Mouse (Mus musculus) limb, embryonic 12.5 days (tissue): ENCODE measurements around the gene Tmem87a. TPM values are rescaled to one million over a fixed set of nuclear protein-coding genes. Genes with fewer than 3 reads are reported as not detected.

Source experiments
- ATAC-seq: fragments of 200-750 bp; cut with Nextera tagmentation; 2 replicates; pipeline ENCODE4 v1.8.0; 2017; ENCODE audit warnings: low read depth, moderate TSS enrichment; ENCODE audit not compliant: insufficient number of reproducible peaks, insufficient read depth, low FRiP score, low TSS enrichment
- H3K27ac ChIP-seq: fragments of 300-500 bp; sonication (generic); 2 replicates; pipeline ENCODE4 v1.5.1; 2016; ENCODE audit warnings: mild to moderate bottlenecking, moderate library complexity
- H3K27me3 ChIP-seq: fragments of 300-500 bp; sonication (generic); 2 replicates; pipeline ENCODE4 v1.6.1; 2016; ENCODE audit warnings: mild to moderate bottlenecking, moderate library complexity
- H3K36me3 ChIP-seq: fragments of 300-500 bp; sonication (generic); 2 replicates; pipeline ENCODE4 v1.6.1; 2016; ENCODE audit warnings: mild to moderate bottlenecking, moderate library complexity
- H3K4me1 ChIP-seq: fragments of 300-500 bp; sonication (generic); replicated peaks from 2 replicates; pipeline ENCODE4 v1.6.1; 2016
- H3K4me2 ChIP-seq: fragments of 300-500 bp; sonication (generic); 2 replicates; pipeline ENCODE4 v1.6.1; 2016; ENCODE audit warnings: mild to moderate bottlenecking, moderate library complexity
- H3K4me3 ChIP-seq: fragments of 300-500 bp; sonication (generic); replicated peaks from 2 replicates; pipeline ENCODE4 v1.5.1; 2016; ENCODE audit warnings: mild to moderate bottlenecking
- H3K9ac ChIP-seq: fragments of 300-500 bp; sonication (generic); replicated peaks from 2 replicates; pipeline ENCODE4 v1.6.1; 2016; ENCODE audit warnings: mild to moderate bottlenecking, moderate library complexity
- H3K9me3 ChIP-seq: fragments of 300-500 bp; sonication (generic); 2 replicates; pipeline ENCODE4 v1.6.1; 2016; ENCODE audit warnings: mild to moderate bottlenecking, moderate library complexity
- WGBS: fragments of 180-500 bp; shearing (Covaris S2); methylation state at CpG from one replicate; pipeline ENCODE4 v1.1.7; 2016; 5-methylcytosine and 5-hydroxymethylcytosine counted together
- polyA plus RNA-seq: library from polyadenylated mRNA; unstranded; fragments of >200 nt; fragmentation: Nextera tagmentation; extraction: Ambion mirVana; gene quantifications from 2 replicates; pipeline ENCODE4 v1.2.1, GENCODE M21; 2016

Gene Tmem87a
- polyA plus RNA-seq, 1 experiment from 2014 or later: 10.4 TPM

- Histone ChIP-seq H3K4me3 (no peak overlapping the region), H3K9ac (no peak overlapping the region), H3K9me3 (no peaks in the 10 kb centered on the region), H3K36me3 (peaks cover 77% of the 10 kb centered on the region), H3K4me2 (no peak overlapping the region), H3K4me1 (no peaks in the 10 kb centered on the region), H3K27me3 (no peaks in the 10 kb centered on the region), H3K27ac (no peak overlapping the region)
- ATAC-seq: no peak
- 87% methylated on average over 3 of the region's 3 CpGs for WGBS
Measured at GRCm38 (mm10) chr2:120366501-120366900, 37.4 kb downstream of the Tmem87a start.

GRCm38 (mm10) chr2:120360425-120360824 is 43.5 kb downstream of the Tmem87a start:
- Histone ChIP-seq H3K4me2 (no peak overlapping the region), H3K27ac (no peak overlapping the region), H3K9ac (no peak overlapping the region), H3K4me3 (no peak overlapping the region), H3K9me3 (no peaks in the 10 kb centered on the region), H3K27me3 (no peaks in the 10 kb centered on the region), H3K36me3 (peaks cover 72% of the 10 kb centered on the region), H3K4me1 (no peaks in the 10 kb centered on the region)
- 81% methylated on average over 1 of the region's 1 CpGs for WGBS
- no peak for ATAC-seq

DNA sequence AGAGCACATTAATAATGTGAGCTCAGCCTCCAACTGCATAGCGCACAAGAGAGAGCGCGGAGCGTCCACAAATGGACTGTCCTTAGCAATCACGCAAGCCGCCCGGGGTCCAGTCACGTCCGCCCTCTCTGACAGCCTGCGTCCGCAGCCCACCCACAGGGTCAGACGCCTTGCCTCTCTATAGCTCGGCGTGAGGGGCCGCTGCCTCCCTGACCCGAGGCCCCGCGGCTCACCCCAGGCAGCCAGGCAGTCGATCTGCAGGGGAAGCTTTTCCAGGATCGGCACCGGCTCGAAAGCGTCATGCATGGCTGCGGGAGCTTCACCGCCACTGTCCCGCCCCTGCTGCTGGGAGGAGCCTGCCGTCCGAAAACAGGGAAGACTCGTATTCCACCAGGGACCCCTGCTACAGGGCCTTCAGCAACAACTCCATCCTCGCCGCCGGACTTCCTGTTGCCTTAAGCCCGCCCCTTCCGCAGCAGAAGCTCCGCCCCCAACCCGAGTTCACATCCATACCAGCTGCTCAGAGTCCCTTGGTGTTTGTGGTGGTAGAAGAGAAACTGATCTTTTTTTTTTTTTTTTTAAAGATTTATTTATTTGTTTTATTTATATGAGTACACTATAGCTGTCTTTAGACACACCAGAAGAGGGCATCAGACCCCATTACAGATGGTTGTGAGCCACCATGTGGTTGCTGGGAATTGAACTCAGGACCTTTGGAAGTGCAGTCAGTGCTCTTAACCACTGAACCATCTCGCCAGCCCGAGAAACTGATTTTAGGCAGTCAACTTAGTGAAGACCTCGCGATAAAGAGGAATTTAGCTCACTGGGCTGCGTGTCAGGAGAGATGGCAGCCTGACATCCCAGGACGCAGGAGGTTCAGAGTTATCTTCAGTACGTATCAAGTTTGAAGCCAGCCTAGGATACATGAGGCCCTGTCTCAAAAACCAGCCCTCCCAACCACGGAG is 50.9 kb downstream of the Tmem87a start, which contains the start of gene Vps39:
Gene Vps39 (minus strand): TSS at position 456 of the 965 bp plus-strand sequence.
- Histone ChIP-seq H3K27me3 (no peaks in the 10 kb centered on the region), H3K9ac (peak within 1 kb of the TSS; percentile 82), H3K4me3 (peak within 1 kb of the TSS; percentile 91), H3K36me3 (peaks cover 51% of the 10 kb centered on the region), H3K27ac (peak within 1 kb of the TSS; percentile 73), H3K4me1 (peaks cover 13% of the 10 kb centered on the region), H3K9me3 (no peaks in the 10 kb centered on the region), H3K4me2 (peak within 1 kb of the TSS; percentile 69)
- 11% methylated on average over 44 of the region's 44 CpGs for WGBS
- ATAC-seq: peak; percentile 96

GRCm38 (mm10) chr2:120351321-120351720 is 52.6 kb downstream of the Tmem87a start:
- H3K4me3 ChIP-seq: no peak overlapping the region
- no peak overlapping the region for H3K27ac ChIP-seq
- H3K4me2 ChIP-seq: no peak overlapping the region
- H3K27me3 ChIP-seq: no peaks in the 10 kb centered on the region
- ATAC-seq: no peak
- peaks cover 50% of the 10 kb centered on the region for H3K36me3 ChIP-seq
- no peaks in the 10 kb centered on the region for H3K9me3 ChIP-seq
- H3K9ac ChIP-seq: no peak overlapping the region
- peaks cover 13% of the 10 kb centered on the region for H3K4me1 ChIP-seq
- WGBS: 87% methylated on average over 5 of the region's 5 CpGs

DNA sequence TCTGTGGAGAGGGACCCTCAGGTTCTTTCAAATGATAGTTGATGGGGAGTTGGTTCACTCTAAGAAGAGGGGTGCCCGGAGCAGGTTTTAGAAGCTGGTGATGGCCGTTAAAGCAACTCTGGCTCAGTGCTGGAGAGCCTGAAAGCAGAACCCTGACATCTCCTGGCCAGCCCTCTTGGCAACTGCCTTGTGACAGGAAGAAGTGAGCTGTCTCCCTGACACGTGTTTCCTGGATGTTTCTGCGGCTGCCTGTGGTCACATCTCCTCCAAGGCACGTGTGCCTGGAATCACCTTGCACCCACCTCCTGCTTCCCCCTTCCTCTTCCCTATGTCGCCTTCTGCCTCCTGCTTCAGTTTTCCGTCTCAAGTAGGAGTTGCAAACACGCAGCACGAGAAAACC is 55.8 kb downstream of the Tmem87a start:
- Histone ChIP-seq H3K9ac (no peak overlapping the region), H3K4me2 (no peak overlapping the region), H3K27me3 (no peaks in the 10 kb centered on the region), H3K9me3 (no peaks in the 10 kb centered on the region), H3K4me1 (peaks cover 13% of the 10 kb centered on the region), H3K36me3 (peaks cover 58% of the 10 kb centered on the region), H3K27ac (no peak overlapping the region), H3K4me3 (no peak overlapping the region)
- no peak for ATAC-seq
- 84% methylated on average over 9 of the region's 9 CpGs for WGBS

- H3K9me3 ChIP-seq: no peaks in the 10 kb centered on the region
- H3K4me3 ChIP-seq: no peak overlapping the region
- peaks cover 92% of the 10 kb centered on the region for H3K36me3 ChIP-seq
- no peak overlapping the region for H3K27ac ChIP-seq
- no peaks in the 10 kb centered on the region for H3K27me3 ChIP-seq
- H3K4me1 ChIP-seq: no peaks in the 10 kb centered on the region
- no peak overlapping the region for H3K4me2 ChIP-seq
- H3K9ac ChIP-seq: no peak overlapping the region
- WGBS: 90% methylated on average over 1 of the region's 1 CpGs
- ATAC-seq: no peak
Measured at GRCm38 (mm10) chr2:120341741-120342140, 62.2 kb downstream of the Tmem87a start.

- H3K27ac ChIP-seq: no peak overlapping the region
- H3K36me3 ChIP-seq: peaks cover 86% of the 10 kb centered on the region
- H3K4me2 ChIP-seq: no peak overlapping the region
- no peaks in the 10 kb centered on the region for H3K9me3 ChIP-seq
- ATAC-seq: no peak
- no peaks in the 10 kb centered on the region for H3K27me3 ChIP-seq
- H3K9ac ChIP-seq: no peak overlapping the region
- WGBS: 82% methylated on average over 2 of the region's 2 CpGs
- no peaks in the 10 kb centered on the region for H3K4me1 ChIP-seq
- H3K4me3 ChIP-seq: no peak overlapping the region
Measured at GRCm38 (mm10) chr2:120337886-120338285, 66.0 kb downstream of the Tmem87a start.

DNA sequence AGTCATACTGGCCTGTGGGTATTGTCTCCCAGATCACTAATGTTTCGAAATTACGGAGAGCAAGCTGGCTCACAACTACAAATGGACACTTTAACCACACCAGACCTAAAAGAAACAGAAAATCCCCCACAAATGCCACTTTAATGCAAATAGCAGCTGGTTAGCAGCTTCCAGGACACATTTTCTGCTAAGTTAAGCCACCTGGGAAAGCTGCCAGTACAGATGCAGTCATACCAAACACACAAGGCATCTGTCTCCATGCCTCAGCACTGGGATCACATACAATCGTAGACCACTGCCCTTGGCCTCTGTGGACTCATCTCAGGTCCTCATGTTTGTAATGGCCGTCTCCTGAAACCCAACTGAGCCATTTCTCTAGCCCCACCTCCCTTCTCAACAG is 72.3 kb downstream of the Tmem87a start:
- no peak for ATAC-seq
- H3K9me3 ChIP-seq: no peaks in the 10 kb centered on the region
- no peak overlapping the region for H3K4me3 ChIP-seq
- no peak overlapping the region for H3K4me2 ChIP-seq
- no peaks in the 10 kb centered on the region for H3K27me3 ChIP-seq
- 84% methylated on average over 4 of the region's 4 CpGs for WGBS
- H3K4me1 ChIP-seq: no peaks in the 10 kb centered on the region
- H3K36me3 ChIP-seq: peaks cover 85% of the 10 kb centered on the region
- H3K27ac ChIP-seq: no peak overlapping the region
- H3K9ac ChIP-seq: no peak overlapping the region

- H3K27ac ChIP-seq: no peak overlapping the region
- H3K9ac ChIP-seq: no peak overlapping the region
- H3K4me1 ChIP-seq: no peaks in the 10 kb centered on the region
- peaks cover 42% of the 10 kb centered on the region for H3K36me3 ChIP-seq
- no peaks in the 10 kb centered on the region for H3K27me3 ChIP-seq
- no peak for ATAC-seq
- H3K9me3 ChIP-seq: no peaks in the 10 kb centered on the region
- no peak overlapping the region for H3K4me3 ChIP-seq
- H3K4me2 ChIP-seq: no peak overlapping the region
- 62% methylated on average over 4 of the region's 4 CpGs for WGBS
Measured at GRCm38 (mm10) chr2:120315077-120315476, 88.8 kb downstream of the Tmem87a start.

- WGBS: 71% methylated on average over 4 of the region's 4 CpGs
- no peak for ATAC-seq
- peaks cover 39% of the 10 kb centered on the region for H3K36me3 ChIP-seq
- no peak overlapping the region for H3K9ac ChIP-seq
- H3K9me3 ChIP-seq: no peaks in the 10 kb centered on the region
- H3K4me1 ChIP-seq: no peaks in the 10 kb centered on the region
- no peak overlapping the region for H3K4me3 ChIP-seq
- H3K4me2 ChIP-seq: no peak overlapping the region
- no peak overlapping the region for H3K27ac ChIP-seq
- H3K27me3 ChIP-seq: no peaks in the 10 kb centered on the region
Measured at GRCm38 (mm10) chr2:120314487-120314886, 89.4 kb downstream of the Tmem87a start.

- Histone ChIP-seq H3K36me3 (peaks cover 34% of the 10 kb centered on the region), H3K9me3 (no peaks in the 10 kb centered on the region), H3K4me3 (no peak within 1 kb of the TSS), H3K27ac (no peak within 1 kb of the TSS), H3K4me2 (no peak within 1 kb of the TSS), H3K4me1 (no peaks in the 10 kb centered on the region), H3K9ac (no peak within 1 kb of the TSS), H3K27me3 (no peaks in the 10 kb centered on the region)
- ATAC-seq: no peak
- WGBS: 43% methylated on average over 3 of the region's 3 CpGs
Measured at GRCm38 (mm10) chr2:120313976-120314375, 89.9 kb downstream of the Tmem87a start, which contains the start of gene Pla2g4f. TSS of gene Pla2g4f (minus strand) at chr2:120314165.
